ENCODE assay signal across 8 mouse cellular contexts in genomic region chr1:165459503-165460181, GRCm38 (mm10). TPM values are rescaled to one million over a fixed set of nuclear protein-coding genes. Genes with fewer than 3 reads are reported as not detected.
DNase-seq lines count a peak whose midpoint lies in the region; ATAC-seq and TF ChIP-seq lines count a peak whose summit lies in the region.

No protein-coding gene starts in this region.

- peak overlapping the region; percentile 82 for H3K4me2 ChIP-seq in heart, embryonic 15.5 days
- peak overlapping the region; percentile 77 for H3K4me2 ChIP-seq in liver, embryonic 15.5 days
- peak overlapping the region; percentile 87 for H3K4me2 ChIP-seq in neural tube, embryonic 12.5 days (replicated peaks)

- no peaks in the 10 kb centered on the region for H3K27me3 ChIP-seq in heart, embryonic 15.5 days
- H3K27me3 ChIP-seq in liver, embryonic 15.5 days, result no peaks in the 10 kb centered on the region
- H3K27me3 ChIP-seq in neural tube, embryonic 12.5 days (replicated peaks), result no peaks in the 10 kb centered on the region

- WGBS in heart, embryonic 15.5 days, result under 1% methylated on average over 60 of the region's 60 CpGs
- under 1% methylated on average over 60 of the region's 60 CpGs for WGBS in liver, embryonic 15.5 days (ENCODE audit: insufficient replicate concordance)
- under 1% methylated on average over 60 of the region's 60 CpGs for WGBS in neural tube, embryonic 12.5 days

- TF ChIP-seq POLR2A in brain, embryonic 14.5 days (IDR thresholded peaks at IDR 0.05; ENCODE audit: borderline replicate concordance, extremely low read depth, insufficient read depth, insufficient read length, poor library complexity, severe bottlenecking), result no peak

- H3K9me3 ChIP-seq in heart, embryonic 15.5 days (replicated peaks), result no peaks in the 10 kb centered on the region
- H3K9me3 ChIP-seq in liver, embryonic 15.5 days (replicated peaks), result no peaks in the 10 kb centered on the region
- H3K9me3 ChIP-seq in neural tube, embryonic 12.5 days, result no peaks in the 10 kb centered on the region

- H3K9ac ChIP-seq in heart, embryonic 15.5 days, result peak overlapping the region; percentile 91
- H3K9ac ChIP-seq in liver, embryonic 15.5 days, result peak overlapping the region; percentile 95
- H3K9ac ChIP-seq in neural tube, embryonic 12.5 days, result peak overlapping the region; percentile 79

- peak overlapping the region; percentile 96 for H3K4me3 ChIP-seq in heart, embryonic 15.5 days
- H3K4me3 ChIP-seq in liver, embryonic 15.5 days (replicated peaks), result peak overlapping the region; percentile 100
- H3K4me3 ChIP-seq in neural tube, embryonic 12.5 days, result peak overlapping the region; percentile 92

- peak overlapping the region; percentile 95 for H3K27ac ChIP-seq in heart, embryonic 15.5 days
- peak overlapping the region; percentile 99 for H3K27ac ChIP-seq in liver, embryonic 15.5 days (replicated peaks)
- H3K27ac ChIP-seq in neural tube, embryonic 12.5 days, result peak overlapping the region; percentile 82

- H3K36me3 ChIP-seq in heart, embryonic 15.5 days, result no peaks in the 10 kb centered on the region
- H3K36me3 ChIP-seq in liver, embryonic 15.5 days (replicated peaks), result no peaks in the 10 kb centered on the region
- no peaks in the 10 kb centered on the region for H3K36me3 ChIP-seq in neural tube, embryonic 12.5 days

- H3K4me1 ChIP-seq in heart, embryonic 15.5 days (replicated peaks), result peaks cover 11% of the 10 kb centered on the region
- H3K4me1 ChIP-seq in liver, embryonic 15.5 days (replicated peaks), result peaks cover 31% of the 10 kb centered on the region
- peaks cover 8% of the 10 kb centered on the region for H3K4me1 ChIP-seq in neural tube, embryonic 12.5 days

- TF ChIP-seq CTCF in brain, embryonic 14.5 days (IDR thresholded peaks at IDR 0.05; ENCODE audit: borderline replicate concordance, extremely low read depth, insufficient read depth, insufficient read length), result no peak

- DNase-seq in CD4-positive helper T cell, adult 2 months (ENCODE audit: low read depth, low spot score), result peak; percentile 65
- DNase-seq in brain, embryonic 14.5 days (ENCODE audit: low read depth), result peak; percentile 59
- peak; percentile 67 to 80 for DNase-seq in kidney, postnatal 25 days
- DNase-seq in testis, postnatal 10 days (ENCODE audit: low spot score), result peak; percentile 73

- peak; percentile 27; the same call in 1 of the 2 replicates for ATAC-seq in erythroid progenitor cell, adult 5-6 weeks (replicated peaks; ENCODE audit: low FRiP score, poor library complexity, severe bottlenecking)
- peak; percentile 0; the same call in 1 of the 2 replicates for ATAC-seq in heart, embryonic 15.5 days (replicated peaks; ENCODE audit: insufficient number of reproducible peaks, insufficient read depth, low FRiP score, low read depth)
- ATAC-seq in liver, embryonic 15.5 days (ENCODE audit: insufficient read depth), result peak; percentile 7
- ATAC-seq in neural tube, embryonic 12.5 days (ENCODE audit: low FRiP score, low read depth), result no peak; the same call in 1 of the 2 replicates

RNA-seq across cellular contexts. Expression of gene Dcaf6, which starts 0.6 kb away (rescaled TPM):
- 25.7 and 27.4 TPM in 2 replicates for polyA plus RNA-seq in brain, embryonic 14.5 days (2012; rRNA removed)
- total RNA-seq in erythroid progenitor cell, adult 5-6 weeks (2015; ENCODE audit: low replicate concordance), result 121 and 144 TPM in 2 replicates
- total RNA-seq in erythroid progenitor cell, adult 5-6 weeks (2017; ENCODE audit: low replicate concordance), result 172 and 178 TPM in 2 replicates
- polyA plus RNA-seq in heart, embryonic 15.5 days (2015; fragmentation: Nextera tagmentation; extraction: Ambion mirVana), result 19.3 and 20.1 TPM in 2 replicates
- polyA plus RNA-seq in liver, embryonic 15.5 days (2015; fragmentation: Nextera tagmentation; extraction: Ambion mirVana), result 15.5 and 17.7 TPM in 2 replicates
- polyA plus RNA-seq in neural tube, embryonic 12.5 days (2016; fragmentation: Nextera tagmentation; extraction: Ambion mirVana), result 10.9 and 12.6 TPM in 2 replicates

RNA-seq across cellular contexts. Expression of gene Mpc2, which starts 0.8 kb away (rescaled TPM):
- polyA plus RNA-seq in brain, embryonic 14.5 days (2012; rRNA removed), result 82.0 and 89.0 TPM in 2 replicates
- 91.2 and 119 TPM in 2 replicates for total RNA-seq in erythroid progenitor cell, adult 5-6 weeks (2015; ENCODE audit: low replicate concordance)
- total RNA-seq in erythroid progenitor cell, adult 5-6 weeks (2017; ENCODE audit: low replicate concordance), result 141 and 142 TPM in 2 replicates
- polyA plus RNA-seq in heart, embryonic 15.5 days (2015; fragmentation: Nextera tagmentation; extraction: Ambion mirVana), result 234 and 371 TPM in 2 replicates
- polyA plus RNA-seq in liver, embryonic 15.5 days (2015; fragmentation: Nextera tagmentation; extraction: Ambion mirVana), result 245 and 270 TPM in 2 replicates
- polyA plus RNA-seq in neural tube, embryonic 12.5 days (2016; fragmentation: Nextera tagmentation; extraction: Ambion mirVana), result 141 and 145 TPM in 2 replicates

RNA-seq across cellular contexts. Expression of gene Adcy10, which starts 25.3 kb away (rescaled TPM):
- 0.15 and 0.23 TPM in 2 replicates for polyA plus RNA-seq in brain, embryonic 14.5 days (2012; rRNA removed)
- not detected in 2 replicates for total RNA-seq in erythroid progenitor cell, adult 5-6 weeks (2015; ENCODE audit: low replicate concordance)
- total RNA-seq in erythroid progenitor cell, adult 5-6 weeks (2017; ENCODE audit: low replicate concordance), result 0.15 TPM in 1 of 2 replicates, not detected in the other
- 0.09 TPM in 1 of 2 replicates, not detected in the other for polyA plus RNA-seq in heart, embryonic 15.5 days (2015; fragmentation: Nextera tagmentation; extraction: Ambion mirVana)
- polyA plus RNA-seq in liver, embryonic 15.5 days (2015; fragmentation: Nextera tagmentation; extraction: Ambion mirVana), result 0.08 and 0.10 TPM in 2 replicates
- 0.09 and 0.25 TPM in 2 replicates for polyA plus RNA-seq in neural tube, embryonic 12.5 days (2016; fragmentation: Nextera tagmentation; extraction: Ambion mirVana)
